Mouse (Mus musculus) myocyte (in vitro differentiated cells): ENCODE measurements around the gene Nxnl1. TPM values are rescaled to one million over a fixed set of nuclear protein-coding genes. Genes with fewer than 3 reads are reported as not detected.

Source experiments
- H3K27me3 ChIP-seq: one replicate; pipeline ENCODE4 v1.6.1; 2011; ENCODE audit not compliant: control insufficient read depth, insufficient read depth, insufficient read length
- H3K36me3 ChIP-seq: one replicate; pipeline ENCODE4 v1.6.1; 2011; ENCODE audit not compliant: control insufficient read depth, insufficient read depth
- H3K4me2 ChIP-seq: one replicate; pipeline ENCODE4 v1.6.1; 2011; ENCODE audit warnings: low read depth, control low read depth
- H3K4me3 ChIP-seq: one replicate; pipeline ENCODE4 v1.5.1; 2011; ENCODE audit warnings: mild to moderate bottlenecking, control low read depth, moderate library complexity
- H3K79me2 ChIP-seq: one replicate; pipeline ENCODE4 v1.6.1; 2011; ENCODE audit not compliant: control insufficient read depth, insufficient read depth
- H3ac ChIP-seq: one replicate; pipeline ENCODE4 v1.6.1; 2011; ENCODE audit not compliant: control insufficient read depth, insufficient read length
- CEBPB ChIP-seq: IDR thresholded peaks from 2 replicates; pipeline ENCODE4 v1.6.1; 2011; ENCODE audit warnings: mild to moderate bottlenecking, moderate library complexity; ENCODE audit not compliant: poor library complexity, insufficient read depth, severe bottlenecking
- E2F4 ChIP-seq: IDR thresholded peaks from one replicate; pipeline ENCODE4 v1.6.1; 2011; ENCODE audit warnings: mild to moderate bottlenecking, control low read depth, moderate library complexity; ENCODE audit not compliant: insufficient read depth
- MAX ChIP-seq: IDR thresholded peaks from one replicate; pipeline ENCODE4 v1.6.1; 2011; ENCODE audit warnings: low read depth, mild to moderate bottlenecking, control low read depth
- MYOD1 ChIP-seq, 3 experiments: IDR thresholded peaks; one replicate each; pipeline ENCODE4 v1.6.1; 2011; ENCODE audit warnings: control low read depth in 2 of 3, low read depth in 2 of 3, mild to moderate bottlenecking in 2 of 3, moderate library complexity in 1 of 3; ENCODE audit not compliant: insufficient read length in 2 of 3, control insufficient read depth in 1 of 3
- MYOG ChIP-seq, 3 experiments: IDR thresholded peaks; one replicate each; pipeline ENCODE4 v1.6.1; 2011; ENCODE audit warnings: control low read depth in 2 of 3, low read depth in 2 of 3, mild to moderate bottlenecking in 2 of 3; ENCODE audit not compliant: insufficient read length in 2 of 3, control insufficient read depth in 1 of 3, insufficient read depth in 1 of 3
- POLR2A ChIP-seq: IDR thresholded peaks from one replicate; pipeline ENCODE4 v1.6.1; 2011; ENCODE audit warnings: low read depth, mild to moderate bottlenecking, control low read depth, moderate library complexity; ENCODE audit not compliant: insufficient read length
- POLR2AphosphoS2 ChIP-seq: IDR thresholded peaks from one replicate; pipeline ENCODE4 v1.6.1; 2011; ENCODE audit warnings: low read depth, control low read depth; ENCODE audit not compliant: insufficient read length
- REST ChIP-seq: IDR thresholded peaks from one replicate; pipeline ENCODE4 v1.6.1; 2011; ENCODE audit warnings: mild to moderate bottlenecking, control low read depth, moderate library complexity; ENCODE audit not compliant: insufficient read depth, insufficient read length
- SRF ChIP-seq: IDR thresholded peaks from one replicate; pipeline ENCODE4 v1.6.1; 2011; ENCODE audit warnings: low read depth; ENCODE audit not compliant: control insufficient read depth, insufficient read length
- TCF12 ChIP-seq: IDR thresholded peaks from one replicate; pipeline ENCODE4 v1.6.1; 2011; ENCODE audit warnings: mild to moderate bottlenecking, control low read depth; ENCODE audit not compliant: poor library complexity, insufficient read depth, severe bottlenecking
- TCF3 ChIP-seq: IDR thresholded peaks from one replicate; pipeline ENCODE4 v1.6.1; 2011; ENCODE audit warnings: low read depth, control low read depth; ENCODE audit not compliant: insufficient read length
- USF1 ChIP-seq: IDR thresholded peaks from one replicate; pipeline ENCODE4 v1.6.1; 2011; ENCODE audit warnings: low read depth, mild to moderate bottlenecking, control low read depth, moderate library complexity
- polyA plus RNA-seq: library from polyadenylated mRNA; unstranded; fragments of >200 nt; fragmentation: generic; extraction: Trizol; gene quantifications from one replicate; pipeline ENCODE4 v1.2.1, GENCODE M21; 2012; ENCODE audit warnings: missing spikeins

Nxnl1 gene
- polyA plus RNA-seq, 1 experiment = 0.04 TPM

GRCm38 (mm10) chr8:71593556-71594323 is 27.3 kb upstream of the Nxnl1 start:
- TF ChIP-seq POLR2AphosphoS2 (peak; percentile 62), MYOD1 (IDR thresholded peaks at IDR 0.05; ENCODE audit: control insufficient read depth in 1 of 3, insufficient read length in 2 of 3, low read depth in 2 of 3) (no peak)
- peaks cover 8% of the 10 kb centered on the region for H3K79me2 ChIP-seq
- no peak overlapping the region for H3K4me2 ChIP-seq
- H3ac ChIP-seq = no peak overlapping the region
- H3K4me3 ChIP-seq = peak overlapping the region; percentile 73
- no peaks in the 10 kb centered on the region for H3K36me3 ChIP-seq
- no peaks in the 10 kb centered on the region for H3K27me3 ChIP-seq

GRCm38 (mm10) chr8:71592374-71593170 is 26.2 kb upstream of the Nxnl1 start:
- Histone ChIP-seq H3K79me2 (peaks cover 8% of the 10 kb centered on the region), H3K27me3 (no peaks in the 10 kb centered on the region), H3K36me3 (no peaks in the 10 kb centered on the region), H3K4me2 (peak overlapping the region; percentile 98), H3ac (peak overlapping the region; percentile 88), H3K4me3 (peak overlapping the region; percentile 73)
- TF ChIP-seq E2F4 (no peak), POLR2A (peak; percentile 57)

GRCm38 (mm10) chr8:71591471-71592373 is 25.3 kb upstream of the Nxnl1 start, which contains the start of gene Pgls:
Gene Pgls (plus strand): TSS chr8:71592176.
- Histone ChIP-seq H3ac (peak within 1 kb of the TSS; percentile 88), H3K79me2 (peaks cover 8% of the 10 kb centered on the region), H3K36me3 (no peaks in the 10 kb centered on the region), H3K27me3 (no peaks in the 10 kb centered on the region), H3K4me2 (peak within 1 kb of the TSS; percentile 98), H3K4me3 (peak within 1 kb of the TSS; percentile 73)
- TF ChIP-seq REST (no peak), USF1 (no peak), MYOD1 (IDR thresholded peaks at IDR 0.05; ENCODE audit: control insufficient read depth in 1 of 3, insufficient read length in 2 of 3, low read depth in 2 of 3) (peak in 2 of 3 experiments; percentile 4 to 30), TCF12 (no peak), CEBPB (no peak), MYOG (IDR thresholded peaks at IDR 0.05; ENCODE audit: control insufficient read depth in 1 of 3, insufficient read depth in 1 of 3, insufficient read length in 2 of 3, low read depth in 2 of 3) (peak in 2 of 3 experiments; percentile 8 to 29), POLR2A (peak; percentile 94), POLR2AphosphoS2 (peak; percentile 92), SRF (no peak), E2F4 (no peak), MAX (no peak), TCF3 (no peak)

GRCm38 (mm10) chr8:71591017-71591416 is 24.6 kb upstream of the Nxnl1 start:
- Histone ChIP-seq H3K79me2 (peaks cover 8% of the 10 kb centered on the region), H3K4me2 (peak overlapping the region; percentile 74), H3K27me3 (no peaks in the 10 kb centered on the region), H3K36me3 (no peaks in the 10 kb centered on the region), H3ac (peak overlapping the region; percentile 88), H3K4me3 (peak overlapping the region; percentile 73)
- no peak for TF ChIP-seq MYOD1 (IDR thresholded peaks at IDR 0.05; ENCODE audit: control insufficient read depth in 1 of 3, insufficient read length in 2 of 3, low read depth in 2 of 3)
- no peak for TF ChIP-seq CEBPB
- no peak for TF ChIP-seq TCF12
- no peak for TF ChIP-seq POLR2A
- TF ChIP-seq E2F4 = no peak
- TF ChIP-seq USF1 = no peak

- Histone ChIP-seq H3K79me2 (peaks cover 8% of the 10 kb centered on the region), H3K4me3 (no peak overlapping the region), H3ac (no peak overlapping the region), H3K4me2 (no peak overlapping the region), H3K36me3 (no peaks in the 10 kb centered on the region), H3K27me3 (no peaks in the 10 kb centered on the region)
- TF ChIP-seq TCF12 (no peak), TCF3 (no peak), MAX (no peak), USF1 (no peak), REST (no peak), CEBPB (no peak), MYOG (IDR thresholded peaks at IDR 0.05; ENCODE audit: control insufficient read depth in 1 of 3, insufficient read depth in 1 of 3, insufficient read length in 2 of 3, low read depth in 2 of 3) (no peak), MYOD1 (IDR thresholded peaks at IDR 0.05; ENCODE audit: control insufficient read depth in 1 of 3, insufficient read length in 2 of 3, low read depth in 2 of 3) (no peak), POLR2A (no peak), E2F4 (no peak), SRF (no peak), POLR2AphosphoS2 (no peak)
These were observed 22.4 kb upstream of the Nxnl1 start for GRCm38 (mm10) chr8:71588762-71589161.
